Mouse (Mus musculus): Measurements from ENCODE around the gene Shld1.
A peak's percentile ranks its signal among the peaks of the same experiment; 100 is the strongest.

The Shld1 gene

GRCm38 (mm10) chr2:132686756-132687737 lies at the start of gene Shld1:
Gene Shld1, plus strand, starts transcription at chr2:132686931.
- peak; percentile 76 for DNase-seq (ENCODE audit: low read depth)

- DNase-seq (ENCODE audit: low read depth) = no peak
These were observed 48.4 kb upstream of the Shld1 start for GRCm38 (mm10) chr2:132638306-132638705.

DNA sequence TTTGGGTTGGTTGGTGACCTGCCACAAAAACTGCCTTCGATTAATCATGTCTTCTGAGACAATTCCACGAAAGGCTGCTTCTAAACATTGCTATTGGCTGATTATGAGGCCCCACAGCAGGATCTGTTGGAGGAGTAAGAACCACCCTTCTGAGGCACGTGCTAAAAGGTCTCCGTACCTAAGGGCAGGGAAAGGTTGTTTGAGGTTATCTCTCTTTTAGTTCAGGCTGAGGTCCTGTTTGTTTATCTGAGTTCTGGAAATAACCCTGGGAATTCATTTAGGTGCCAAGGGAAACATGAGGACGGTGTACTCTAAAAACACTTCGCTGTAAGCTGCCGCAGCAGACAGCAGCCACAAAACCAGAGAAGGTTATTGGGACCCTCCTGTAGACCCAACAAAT lies 47.4 kb upstream of the Shld1 start:
- no peak for DNase-seq (ENCODE audit: low read depth)

DNA sequence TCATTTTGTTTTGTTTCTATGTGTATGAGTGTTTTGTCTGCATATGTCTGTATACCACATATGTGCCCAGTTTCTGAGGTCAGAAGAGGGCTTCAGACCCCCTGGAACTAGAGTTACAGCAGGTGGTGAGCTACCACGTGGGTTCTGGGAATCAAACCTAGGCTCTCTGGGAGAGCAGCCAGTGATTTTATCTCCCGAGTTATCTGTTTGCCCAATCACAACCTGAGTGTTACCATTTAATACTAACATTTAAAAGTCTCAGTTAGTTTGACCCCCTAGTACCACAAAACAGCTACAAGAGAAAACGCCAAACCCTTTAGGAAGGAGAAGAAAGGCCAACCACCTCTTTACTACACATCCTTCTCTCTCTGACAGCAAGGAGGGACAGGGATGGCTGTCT lies 45.5 kb upstream of the Shld1 start:
- no peak for DNase-seq (ENCODE audit: low read depth)

DNA sequence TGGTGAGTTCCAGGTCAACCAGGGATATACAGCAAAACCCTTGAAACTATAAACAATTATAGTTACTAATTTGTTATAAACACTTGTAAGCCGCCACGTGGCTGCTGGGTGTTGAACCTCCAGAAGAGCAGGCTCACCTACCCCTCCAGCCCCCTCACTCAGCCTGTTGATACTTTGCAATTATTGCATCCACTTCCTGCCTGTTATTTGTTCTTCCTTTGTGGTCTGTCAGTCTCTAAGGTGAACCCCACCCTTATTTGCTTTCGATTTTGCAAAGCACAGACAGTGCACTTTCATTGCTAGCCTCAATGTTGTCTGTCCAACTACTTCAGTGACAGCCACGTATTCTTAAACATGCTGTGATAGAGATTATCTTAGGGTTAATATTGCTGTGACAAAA lies 43.6 kb upstream of the Shld1 start:
- no peak for DNase-seq (ENCODE audit: low read depth)

GRCm38 (mm10) chr2:132646856-132647745 lies 39.6 kb upstream of the Shld1 start:
- no peak for DNase-seq (ENCODE audit: low read depth)

DNA sequence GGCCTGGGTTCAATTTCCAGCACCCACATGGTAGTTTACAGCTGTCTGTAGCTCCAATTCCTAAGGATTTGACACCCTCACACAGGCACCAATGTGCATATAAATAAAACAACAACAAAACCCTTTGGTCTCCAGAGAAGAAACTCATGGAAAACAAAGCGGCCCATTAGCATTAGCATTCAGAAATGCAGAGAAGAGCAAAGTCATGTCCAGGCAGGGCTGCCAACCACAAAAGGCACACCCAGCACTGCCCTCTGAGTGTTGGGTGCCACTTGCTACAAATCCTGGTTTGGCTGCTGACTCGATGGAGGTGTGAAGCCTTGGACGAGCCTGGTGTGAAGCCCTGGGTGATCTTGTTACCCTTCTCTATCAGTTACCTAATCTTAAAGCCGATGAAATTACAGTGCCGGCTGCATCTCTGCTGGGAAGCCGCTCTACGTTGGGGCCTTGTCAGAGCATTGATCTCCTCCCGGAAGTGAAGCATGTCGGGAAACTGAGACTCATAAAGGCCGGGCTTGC lies 37.3 kb upstream of the Shld1 start:
- no peak for DNase-seq (ENCODE audit: low read depth)

- no peak for DNase-seq (ENCODE audit: low read depth)
These were observed 36.2 kb upstream of the Shld1 start for GRCm38 (mm10) chr2:132650546-132650945.

DNA sequence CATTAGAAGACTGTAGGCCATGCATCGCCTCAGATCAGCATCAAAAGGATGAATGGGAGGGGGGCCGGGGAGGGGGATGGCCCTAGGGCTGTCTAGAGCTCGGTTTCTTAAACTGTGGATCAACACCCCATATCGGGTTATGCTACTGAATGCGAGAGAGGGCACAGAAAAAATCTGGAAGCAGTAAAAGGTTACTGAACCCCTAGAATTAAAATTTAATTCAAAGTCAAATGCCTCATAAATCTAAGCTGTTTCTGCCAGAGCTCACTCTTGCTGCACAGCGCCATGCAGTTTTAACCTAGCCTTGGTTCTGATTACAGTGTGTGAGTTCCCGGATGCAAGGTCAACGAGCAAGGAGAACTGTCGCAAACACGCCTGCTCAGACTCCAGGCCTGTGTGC lies 34.3 kb upstream of the Shld1 start:
- DNase-seq (ENCODE audit: low read depth) = no peak

- DNase-seq (ENCODE audit: low read depth) = no peak
These were observed 31.8 kb upstream of the Shld1 start for GRCm38 (mm10) chr2:132654834-132655495.

GRCm38 (mm10) chr2:132657186-132657585 lies 29.5 kb upstream of the Shld1 start:
- DNase-seq (ENCODE audit: low read depth) = no peak

DNA sequence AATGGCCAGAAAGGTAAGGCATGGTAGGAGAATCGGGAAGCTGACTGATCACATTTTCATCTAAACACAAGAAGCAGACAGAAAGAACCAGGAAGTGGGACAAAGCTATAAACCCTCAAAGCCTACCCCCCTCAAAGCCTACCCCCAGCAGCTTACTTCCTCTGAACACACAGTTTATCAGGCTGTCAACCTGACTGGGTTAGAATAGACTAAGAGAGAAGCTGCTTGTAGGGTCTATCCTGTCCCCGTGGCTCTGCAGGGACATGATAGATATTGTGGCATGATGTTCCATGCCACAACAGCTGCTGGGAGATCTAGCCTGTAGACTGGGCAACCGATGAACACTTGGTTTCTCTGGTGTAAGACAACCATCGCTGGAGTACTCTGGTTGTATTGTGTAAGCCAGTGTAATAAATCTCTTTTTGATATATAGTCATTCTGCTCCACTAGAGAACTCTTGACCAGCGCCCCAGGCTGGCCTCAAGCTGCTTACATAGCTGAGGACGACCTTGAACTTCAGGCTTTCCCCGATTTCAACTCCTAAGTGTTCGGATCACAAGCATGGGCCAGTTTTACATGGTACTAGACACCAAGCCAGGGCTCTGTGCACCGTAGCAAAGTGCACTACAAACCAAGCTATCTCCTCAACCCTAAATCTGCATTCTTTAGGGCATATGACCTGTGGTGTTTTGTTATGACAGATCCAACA lies 28.2 kb upstream of the Shld1 start:
- DNase-seq (ENCODE audit: low read depth) = no peak

DNA sequence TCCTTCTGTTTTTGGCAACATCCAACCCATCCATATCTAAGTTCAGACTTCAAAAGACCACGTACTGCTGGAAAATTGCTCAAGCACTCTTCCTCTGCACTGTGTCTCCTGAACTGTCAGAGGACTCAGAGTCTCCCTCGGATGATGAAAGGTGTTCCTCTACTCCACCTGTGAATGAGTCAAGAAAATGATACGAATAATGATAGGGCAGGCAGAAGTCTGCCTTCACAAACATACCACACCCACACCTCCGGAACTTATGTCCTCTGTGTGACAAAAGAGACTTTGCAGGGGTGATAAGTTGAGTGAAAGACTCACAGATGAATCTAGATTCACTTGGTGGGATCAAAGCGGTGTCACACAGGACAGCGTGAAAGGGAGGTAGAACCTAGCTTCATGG lies 17.6 kb upstream of the Shld1 start:
- no peak for DNase-seq (ENCODE audit: low read depth)

- no peak for DNase-seq (ENCODE audit: low read depth)
These were observed 16.4 kb upstream of the Shld1 start for GRCm38 (mm10) chr2:132670290-132670689.

DNA sequence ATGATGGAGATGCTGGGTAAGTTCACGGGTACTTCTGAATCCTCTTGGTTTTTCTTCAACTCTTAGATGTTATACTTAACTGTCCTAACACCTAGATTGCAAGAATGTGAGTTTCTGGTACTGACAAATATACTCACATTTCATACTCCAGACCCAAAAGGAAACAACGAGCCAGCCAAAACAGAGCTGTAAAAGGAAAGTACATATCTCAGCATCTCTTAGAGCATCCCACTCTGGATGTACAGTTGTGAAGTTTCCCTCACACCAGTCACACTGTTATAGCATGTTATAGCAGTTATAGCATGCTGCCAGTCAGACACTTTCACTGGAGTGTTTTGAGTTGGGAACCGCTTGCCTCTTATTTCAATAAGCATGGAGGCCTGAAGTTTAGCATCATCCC lies 14.6 kb upstream of the Shld1 start:
- no peak for DNase-seq (ENCODE audit: low read depth)

GRCm38 (mm10) chr2:132676111-132676510 lies 10.6 kb upstream of the Shld1 start:
- DNase-seq (ENCODE audit: low read depth) = no peak

GRCm38 (mm10) chr2:132685001-132685400 lies 1.7 kb upstream of the Shld1 start:
- DNase-seq (ENCODE audit: low read depth) = no peak

DNA sequence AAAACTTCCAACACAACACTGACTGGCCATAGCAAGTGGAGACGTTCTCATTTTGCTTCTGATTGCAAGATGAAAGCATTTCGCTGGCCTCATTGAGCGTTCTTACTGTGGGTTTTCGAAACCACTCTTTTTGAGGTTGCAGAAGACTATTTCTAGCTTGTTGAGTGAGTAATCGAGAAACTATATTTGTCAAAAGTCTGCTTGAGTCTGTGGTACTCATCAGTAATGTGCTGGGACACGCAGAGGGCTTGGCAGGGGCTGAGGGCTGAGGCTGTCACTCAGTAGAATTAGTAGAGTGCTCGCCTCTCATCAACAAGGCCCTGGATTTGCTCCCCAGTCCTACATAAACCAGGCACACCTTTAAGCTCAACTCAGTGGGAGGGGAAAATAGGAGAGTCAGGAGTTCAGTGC lies 1.9 kb downstream of the Shld1 start:
- no peak for DNase-seq (ENCODE audit: low read depth)

DNA sequence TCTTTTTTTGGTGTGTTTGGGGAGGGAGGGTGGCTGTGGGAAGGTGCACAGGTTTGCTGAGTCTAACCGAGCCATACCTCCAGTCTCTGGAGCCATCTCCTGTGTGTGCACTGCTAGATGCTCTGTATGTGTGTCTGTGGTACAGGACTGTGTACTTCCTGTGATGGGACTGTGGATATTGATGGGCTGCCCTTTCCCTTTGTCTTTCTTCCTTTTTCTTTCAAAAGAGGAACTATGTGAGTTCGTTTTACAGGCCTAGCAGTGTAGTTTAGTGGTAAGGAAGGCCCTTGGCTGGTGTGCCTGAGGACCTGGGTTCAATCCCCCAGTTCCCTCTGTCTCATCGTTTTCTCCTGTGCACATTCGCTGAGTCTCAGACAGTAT lies 2.4 kb downstream of the Shld1 start:
- DNase-seq (ENCODE audit: low read depth) = no peak

- no peak for DNase-seq (ENCODE audit: low read depth)
These were observed 3.0 kb downstream of the Shld1 start for GRCm38 (mm10) chr2:132689569-132690231.

- DNase-seq (ENCODE audit: low read depth) = no peak
These were observed 5.0 kb downstream of the Shld1 start for GRCm38 (mm10) chr2:132691731-132692130.

Data from fibroblast of lung, adult 2 months (primary cell).